Mouse (Mus musculus): ENCODE results near the gene Slc35g1.
"Not testable (repeated sequence)": the region's sequence is repeated elsewhere in the genome, so short reads cannot be mapped to it uniquely, and the experiment has no call there.

Slc35g1 gene

DNA sequence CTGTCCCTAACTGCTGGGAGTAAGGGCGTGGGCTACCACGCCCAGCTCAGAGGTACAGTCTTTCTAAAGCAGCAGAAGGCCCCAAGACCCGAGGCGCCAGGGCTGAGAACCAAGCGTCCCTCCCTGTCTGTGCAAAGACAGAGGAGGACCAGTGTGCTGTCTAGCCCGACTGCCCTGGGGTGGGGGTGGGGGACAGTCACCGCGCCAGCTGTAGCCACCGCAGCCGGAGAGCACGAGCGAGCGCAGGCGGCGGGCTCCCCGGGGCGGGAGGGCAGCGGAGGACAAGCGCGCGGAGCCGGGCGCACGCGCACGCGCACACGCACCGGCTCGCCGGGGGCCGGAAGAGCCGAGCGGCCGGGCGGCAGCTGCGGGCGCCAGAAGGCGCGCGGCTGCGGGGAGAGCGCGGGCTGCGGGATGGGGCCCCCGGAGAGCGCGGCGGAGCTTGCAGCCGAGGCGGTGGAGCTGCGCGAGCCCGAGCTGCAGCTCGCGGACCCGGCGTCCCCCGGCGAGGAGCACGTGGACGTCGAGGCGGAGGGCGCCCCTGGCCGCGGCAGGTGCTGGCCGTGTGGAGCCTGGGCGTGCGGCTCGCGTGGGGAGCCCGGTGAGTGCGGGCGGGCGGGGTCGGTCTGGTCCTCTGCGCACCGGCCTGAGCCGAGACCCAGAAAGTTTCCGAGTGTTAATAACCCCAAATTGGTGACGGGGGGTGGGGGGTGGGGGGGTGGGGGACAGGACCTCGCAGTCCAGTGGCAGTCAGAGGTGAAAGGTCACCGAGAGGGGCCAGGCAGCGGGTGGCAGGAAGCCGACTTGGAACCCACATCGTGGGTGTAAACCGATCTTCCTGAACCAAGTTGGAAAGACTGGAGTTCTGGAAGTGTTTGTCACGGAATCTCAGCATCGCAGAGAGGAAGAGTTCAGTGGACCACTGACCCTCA lies at the start of gene Slc35g1:
Gene Slc35g1 (plus strand): TSS at position 280 of the 932 bp plus-strand sequence.
- peak; percentile 21 to 73 for DNase-seq

DNA sequence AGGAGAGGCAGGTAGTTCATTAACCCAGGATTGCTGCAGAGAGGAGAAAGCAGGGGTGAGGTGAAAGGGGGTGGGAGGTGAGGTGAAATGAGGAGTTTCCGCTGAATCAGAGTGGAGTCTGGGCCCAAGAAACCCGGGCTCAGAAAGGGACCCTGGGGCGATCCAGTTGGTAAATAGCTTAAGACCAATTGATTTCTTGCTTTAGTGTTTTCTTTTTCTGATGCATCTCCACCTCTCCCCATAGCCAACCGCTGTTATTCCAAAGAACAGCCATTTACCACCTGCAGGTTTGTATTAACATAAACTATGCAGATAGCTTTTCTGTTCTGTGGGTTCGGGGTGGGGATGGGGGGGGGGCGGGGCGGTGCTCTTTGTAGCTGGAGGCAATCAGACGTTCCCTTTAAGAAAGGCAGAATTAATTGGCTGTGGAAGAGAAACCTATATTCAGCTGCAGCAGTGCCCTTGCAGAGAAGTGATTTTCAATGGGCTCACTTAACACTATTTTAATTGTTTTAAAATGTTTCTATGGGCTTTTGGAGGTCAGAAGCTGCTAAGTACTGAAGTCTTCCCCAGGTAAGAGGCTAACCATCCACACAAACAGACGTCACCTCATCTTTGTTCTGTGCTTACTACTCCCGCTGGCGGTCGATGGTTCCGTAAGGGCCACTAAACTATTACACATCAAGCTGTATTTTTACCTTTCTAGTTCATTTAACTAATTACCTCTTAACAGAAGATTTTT lies 47.3 kb upstream of the Slc35g1 start:
- DNase-seq = peak; percentile 50 to 67

DNA sequence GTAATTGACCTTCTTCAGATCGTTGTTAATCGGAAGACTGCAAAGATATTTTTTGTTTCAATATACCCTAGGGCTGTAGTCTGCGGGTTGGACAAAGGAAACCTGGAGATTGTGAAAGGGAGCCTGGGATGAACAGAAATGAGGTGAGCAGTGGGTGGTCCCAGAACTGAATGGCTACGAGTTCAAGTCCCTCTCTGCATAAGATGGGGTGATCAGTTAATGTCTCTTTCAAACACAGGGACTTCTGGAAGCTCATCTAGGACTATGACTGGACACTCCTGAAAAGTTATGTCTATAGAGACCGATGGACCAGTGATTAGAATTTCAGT lies 46.8 kb upstream of the Slc35g1 start:
- no peak for DNase-seq

DNA sequence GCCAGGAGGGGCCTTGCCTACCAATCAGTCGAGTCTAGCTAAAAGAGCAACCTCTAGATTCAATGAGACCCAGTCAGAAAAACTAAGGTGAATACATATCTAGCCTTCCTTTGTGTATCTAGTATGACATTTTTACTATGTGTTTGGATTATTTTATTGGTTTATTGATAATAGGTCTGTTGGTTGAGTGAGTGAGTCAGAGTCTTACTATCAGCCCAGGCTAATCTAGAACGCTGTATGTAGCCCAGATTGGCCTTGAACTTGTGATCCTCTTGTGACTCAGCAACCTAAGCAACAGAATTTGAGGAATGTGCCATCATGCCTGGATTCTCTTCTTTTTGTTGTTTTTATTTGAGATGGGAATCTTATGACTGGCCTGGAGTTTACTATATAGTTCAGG lies 44.6 kb upstream of the Slc35g1 start:
- DNase-seq = no peak

DNA sequence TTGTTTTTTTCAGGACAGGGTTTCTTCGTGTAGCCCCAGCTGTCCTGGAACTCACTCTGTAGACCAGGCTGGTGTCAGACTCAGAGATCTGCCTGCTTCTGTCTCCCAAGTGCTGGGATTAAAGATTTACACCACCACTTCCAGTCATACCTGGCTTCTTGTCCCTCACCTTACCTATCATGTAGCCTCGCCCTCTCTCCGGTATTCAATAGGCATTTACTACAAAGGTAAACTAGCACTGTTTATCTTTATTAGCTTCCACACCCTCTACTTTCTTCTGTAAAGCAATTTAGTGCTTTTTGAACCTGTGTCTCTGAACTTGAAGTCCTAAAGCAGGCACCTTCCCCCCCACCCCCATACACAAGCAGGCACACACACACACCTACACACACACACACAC lies 44.1 kb upstream of the Slc35g1 start:
- DNase-seq = no peak

DNA sequence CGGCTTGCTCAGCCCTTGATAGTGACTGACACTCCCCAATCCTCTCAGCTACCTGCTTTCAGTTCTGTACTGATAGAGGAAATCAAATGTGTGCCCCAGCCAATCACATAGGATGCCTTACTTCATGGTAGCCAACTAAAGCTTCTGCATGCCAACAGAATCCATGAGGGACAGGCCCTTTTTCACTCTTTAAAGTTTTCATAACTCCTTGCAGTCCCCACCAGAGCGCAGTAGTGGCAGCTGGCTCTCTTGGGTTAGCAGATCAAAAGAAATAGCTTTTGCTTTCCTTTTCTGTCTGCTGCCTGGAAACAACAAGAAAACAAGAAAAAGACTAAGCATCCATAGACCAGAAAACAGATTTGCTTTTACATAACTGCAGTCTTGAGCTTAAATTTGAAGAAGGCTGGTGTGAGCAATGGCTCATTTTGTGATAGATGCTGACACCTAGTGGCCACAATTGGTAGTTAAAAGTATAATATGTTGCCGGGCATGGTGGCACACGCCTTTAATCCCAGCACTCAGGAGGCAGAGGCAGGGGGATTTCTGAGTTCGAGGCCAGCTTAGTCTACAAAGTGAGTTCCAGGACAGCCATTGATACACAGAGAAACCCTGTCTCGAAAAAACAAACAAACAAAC lies 43.2 kb upstream of the Slc35g1 start:
- DNase-seq = peak; percentile 50 to 58

DNA sequence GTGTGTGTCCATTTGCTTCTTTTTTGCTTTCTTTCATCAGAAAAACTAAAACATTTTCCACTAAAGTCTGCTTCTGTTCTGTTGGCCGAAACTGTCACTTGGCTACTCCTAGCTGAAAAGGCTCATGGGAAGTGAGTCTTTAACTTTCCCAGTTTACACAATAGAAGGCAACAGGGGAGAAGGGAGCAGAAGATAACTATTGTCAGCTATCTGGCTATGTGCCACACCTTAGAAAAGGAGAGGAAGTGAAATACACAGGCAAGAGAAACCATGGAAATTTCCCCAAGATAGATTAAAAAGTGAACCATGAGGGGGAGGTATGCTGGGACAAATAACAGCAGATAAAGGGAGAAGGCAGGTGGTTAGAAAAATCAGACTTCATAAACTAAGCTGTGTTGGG lies 41.5 kb upstream of the Slc35g1 start:
- no peak for DNase-seq

DNA sequence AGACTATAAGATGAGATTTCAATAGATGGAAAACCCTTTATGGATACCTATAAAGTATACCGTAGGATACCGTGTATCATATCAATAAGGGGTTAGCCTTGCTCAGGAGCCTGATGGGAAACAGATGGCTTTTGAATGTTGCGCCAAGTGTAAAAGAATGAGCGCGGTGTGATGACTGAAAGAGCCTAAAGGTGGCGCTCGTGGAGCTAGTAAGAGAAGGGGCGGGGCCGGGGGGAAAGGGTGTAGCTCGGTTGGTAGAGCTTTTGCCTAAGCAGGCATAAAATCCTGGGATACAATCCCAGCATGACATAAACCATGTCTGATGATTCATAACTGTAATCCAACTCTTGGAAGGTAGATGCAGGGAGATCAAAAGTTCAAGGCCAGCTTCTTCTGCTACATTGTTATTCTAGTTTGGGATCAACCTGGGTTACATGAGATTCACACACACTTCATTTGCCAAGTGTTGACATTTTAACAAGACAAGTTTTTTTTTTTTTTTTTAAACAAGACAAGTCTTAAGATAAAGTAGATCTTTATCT lies 40.9 kb upstream of the Slc35g1 start:
- no peak for DNase-seq

DNA sequence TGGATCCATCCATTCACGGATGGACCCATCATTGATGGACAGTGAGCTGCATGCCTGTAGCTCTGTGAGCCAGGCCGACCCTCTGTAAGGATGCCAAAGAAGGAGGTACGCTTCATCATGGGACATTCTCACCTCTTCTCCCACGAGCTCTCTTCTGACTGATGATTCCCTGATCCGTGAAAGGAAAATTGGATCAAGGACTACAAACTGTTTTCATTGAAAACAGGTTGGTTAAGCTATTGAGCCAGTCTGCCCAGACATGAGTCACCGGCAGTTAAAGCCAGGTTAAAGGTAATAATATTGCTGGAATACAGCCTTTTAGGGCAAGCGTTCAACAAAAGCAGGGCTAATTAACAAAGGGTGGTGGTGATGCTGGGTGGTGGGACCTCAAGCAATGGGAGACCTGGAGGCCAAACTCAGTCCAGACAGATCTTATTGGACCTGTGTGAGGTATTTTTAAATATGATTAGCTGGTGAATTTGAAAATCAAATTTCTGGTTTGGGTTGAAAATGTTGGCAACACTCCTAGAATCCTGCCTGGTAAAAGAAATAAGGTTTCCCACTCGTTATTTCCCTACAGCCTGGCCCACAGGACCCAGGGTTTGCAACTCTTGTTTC lies 39.5 kb upstream of the Slc35g1 start:
- DNase-seq = no peak

DNA sequence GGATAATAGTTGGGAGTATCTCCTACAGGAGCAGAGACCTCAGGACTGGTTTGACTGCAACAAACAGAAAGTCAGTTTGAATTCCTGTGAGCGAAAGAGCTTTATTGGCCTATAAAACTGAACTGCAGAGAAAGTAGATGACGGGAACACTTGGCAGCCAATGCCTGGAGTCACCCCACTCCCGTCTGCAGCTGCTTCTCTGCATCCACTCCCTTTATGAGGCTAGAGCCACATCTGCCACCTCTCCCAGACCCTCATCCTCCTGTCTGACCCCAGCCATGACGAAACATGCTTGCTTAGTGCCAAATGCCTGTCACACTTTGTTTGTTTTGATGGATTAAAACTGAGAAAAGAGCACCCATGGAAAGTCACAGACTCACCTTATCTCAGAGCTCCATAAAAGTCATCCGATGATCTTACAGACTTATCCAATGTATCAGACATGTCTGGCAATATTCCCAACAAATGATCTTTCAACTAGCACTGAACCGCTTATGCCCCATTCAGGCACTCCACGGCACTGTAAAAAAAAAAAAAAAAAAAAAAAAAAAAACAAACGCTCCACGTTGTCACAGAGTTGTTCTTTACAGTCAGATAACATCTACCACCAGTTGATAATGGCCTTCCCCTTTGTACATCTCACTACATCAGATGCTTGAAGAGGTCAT lies 37.7 kb upstream of the Slc35g1 start:
- no peak for DNase-seq

DNA sequence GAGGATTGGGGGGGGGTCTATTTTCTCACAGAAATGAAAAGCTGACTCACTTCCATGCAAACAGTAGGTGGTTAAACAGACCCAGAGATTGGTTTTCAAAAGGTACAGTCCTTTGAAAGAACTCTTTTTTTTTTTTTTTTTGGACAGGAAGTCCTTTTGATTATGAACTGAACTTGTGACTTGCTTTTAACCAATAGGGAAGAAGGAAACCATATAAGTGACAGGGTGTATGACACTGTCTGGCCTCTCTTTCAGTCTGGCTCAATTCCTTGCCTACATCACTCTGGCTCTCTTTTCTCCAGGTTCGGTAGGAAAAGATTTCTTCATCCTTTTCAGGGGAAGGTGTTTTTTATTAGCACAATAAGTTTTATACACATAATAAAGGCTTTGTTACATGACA lies 36.5 kb upstream of the Slc35g1 start:
- DNase-seq = no peak

DNA sequence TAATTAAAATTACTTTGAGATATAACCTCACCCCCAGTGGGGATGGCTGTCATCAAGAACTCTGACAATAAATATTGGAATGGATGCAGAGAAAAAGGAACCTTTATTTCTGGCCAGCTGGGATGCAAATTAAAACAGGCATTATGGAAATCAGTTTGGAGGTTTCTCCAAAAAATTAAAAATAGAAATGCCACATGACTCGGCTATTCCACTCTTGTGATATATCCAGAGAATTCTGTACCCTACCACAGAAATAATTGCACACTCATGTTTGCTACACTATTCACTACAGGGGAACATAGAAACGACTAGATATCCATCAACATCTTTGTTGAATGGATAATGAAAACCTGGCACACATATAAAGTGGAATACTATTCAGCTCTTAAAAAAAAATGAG lies 33.9 kb upstream of the Slc35g1 start:
- DNase-seq = no peak

DNA sequence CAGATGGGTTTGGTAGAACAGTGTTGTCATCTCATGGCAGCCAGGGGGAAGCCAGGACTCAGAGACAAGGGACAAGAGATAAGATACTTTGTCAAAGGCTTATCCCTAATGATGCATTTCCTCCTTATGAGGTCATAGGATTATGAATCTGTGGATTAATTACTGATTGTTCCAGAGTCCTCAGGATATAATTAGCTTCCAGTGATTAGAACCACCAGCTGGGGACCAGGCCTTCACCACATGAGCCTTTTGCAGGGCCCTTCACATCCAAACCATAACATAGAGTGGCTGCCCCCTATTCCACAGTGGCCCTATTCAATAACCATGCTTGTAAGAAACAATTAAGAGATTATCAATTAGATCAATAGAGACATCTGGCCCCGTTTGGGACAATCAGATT lies 32.4 kb upstream of the Slc35g1 start:
- no peak for DNase-seq

DNA sequence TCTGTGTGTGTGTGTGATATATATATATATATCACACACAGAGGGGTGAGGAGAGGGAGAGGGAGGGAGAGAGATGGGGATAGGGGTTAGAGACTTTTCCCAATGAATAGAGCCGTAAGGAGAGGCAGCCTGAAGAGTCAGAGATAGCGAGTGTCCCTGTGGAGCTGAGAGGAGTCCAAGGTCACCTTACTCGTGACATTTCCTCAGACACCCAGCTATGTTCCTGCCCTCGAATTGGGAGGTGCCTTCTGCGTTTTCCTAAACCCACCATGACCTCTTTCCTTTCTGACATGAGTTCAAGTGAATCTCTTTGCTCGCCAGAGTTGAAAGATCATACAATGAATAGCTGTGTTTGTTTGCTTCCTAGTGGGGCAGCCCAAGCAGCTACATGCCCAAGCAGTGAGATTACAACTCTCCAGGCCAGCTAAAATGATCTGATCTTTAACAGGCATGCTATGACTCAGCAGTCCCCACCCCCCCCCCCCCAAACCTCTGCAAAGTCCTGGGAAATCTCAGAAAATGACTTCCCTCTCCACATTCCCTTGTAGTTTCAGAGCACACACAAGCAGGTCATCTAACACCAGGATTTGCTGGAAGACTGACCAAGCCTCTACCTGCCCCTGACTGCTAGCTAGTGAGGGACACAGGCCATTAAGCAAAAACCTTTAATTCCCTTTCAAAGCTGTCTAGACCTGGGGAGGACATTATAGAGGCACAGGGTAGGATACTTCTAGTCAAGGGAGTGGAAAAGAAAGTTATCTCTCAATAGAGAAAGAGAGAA lies 31.7 kb upstream of the Slc35g1 start:
- DNase-seq = no peak

DNA sequence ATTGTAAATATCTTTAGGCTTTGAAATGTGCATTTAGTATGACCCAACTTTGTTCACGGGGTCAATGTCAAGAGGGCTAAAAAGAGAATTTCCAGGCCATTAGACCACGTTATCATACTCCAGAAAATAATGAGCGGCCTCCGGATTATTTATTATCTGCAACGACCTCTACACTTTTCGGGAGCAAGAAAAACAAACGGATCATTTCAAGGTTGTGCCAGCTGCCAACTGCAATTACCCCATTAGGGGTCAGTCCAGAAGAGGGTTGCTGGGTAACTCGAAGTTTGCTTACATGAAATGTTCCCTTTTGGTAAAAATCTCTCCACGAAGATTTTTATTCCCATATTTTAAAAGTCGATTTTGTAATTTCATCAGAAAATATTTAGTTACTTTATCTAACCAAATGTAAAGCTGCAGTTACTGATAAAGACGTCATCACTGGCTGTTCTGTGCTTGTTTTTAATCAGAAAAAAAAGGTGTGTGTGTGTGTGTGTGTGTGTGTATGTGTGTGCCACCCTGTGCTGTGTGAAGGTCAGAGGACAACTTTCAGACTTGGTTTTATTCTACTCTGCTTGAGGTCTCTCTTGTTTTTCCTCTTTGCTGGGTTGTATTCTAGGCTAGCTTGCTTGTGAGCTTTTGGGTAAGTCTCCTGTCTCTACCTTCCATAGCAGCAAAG lies 30.7 kb upstream of the Slc35g1 start:
- no peak for DNase-seq

DNA sequence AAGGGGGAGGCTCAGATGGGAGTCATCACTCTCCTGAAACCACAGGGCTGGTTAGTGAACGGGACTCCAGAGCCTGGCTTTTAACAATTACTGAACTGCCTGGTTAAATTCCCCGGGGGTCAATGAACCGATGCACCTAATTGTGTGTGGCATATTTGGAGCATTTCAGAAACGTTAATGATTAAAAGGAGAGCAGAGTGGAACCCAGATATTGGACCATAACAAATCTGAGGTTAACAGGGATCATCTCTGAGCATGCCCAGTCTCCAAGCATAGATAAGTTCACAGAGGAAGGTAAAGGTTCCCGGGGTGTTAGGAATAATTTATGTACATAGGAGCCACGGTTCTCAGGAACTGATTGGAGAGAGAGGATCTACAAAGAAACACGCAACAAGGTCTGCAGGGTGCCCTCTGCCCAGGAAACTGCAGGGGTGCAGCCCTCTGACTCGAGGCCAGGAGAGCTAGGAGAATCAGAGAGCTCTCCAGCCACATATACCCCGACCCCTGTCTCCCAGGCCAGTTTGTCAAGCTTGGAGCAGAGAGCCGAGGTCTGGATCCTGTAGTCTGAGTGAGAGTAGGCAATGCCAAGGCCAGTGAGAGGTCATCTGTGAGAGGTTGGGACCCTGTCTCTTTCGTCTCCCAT lies 23.2 kb upstream of the Slc35g1 start:
- DNase-seq = peak; percentile 59 to 75

DNA sequence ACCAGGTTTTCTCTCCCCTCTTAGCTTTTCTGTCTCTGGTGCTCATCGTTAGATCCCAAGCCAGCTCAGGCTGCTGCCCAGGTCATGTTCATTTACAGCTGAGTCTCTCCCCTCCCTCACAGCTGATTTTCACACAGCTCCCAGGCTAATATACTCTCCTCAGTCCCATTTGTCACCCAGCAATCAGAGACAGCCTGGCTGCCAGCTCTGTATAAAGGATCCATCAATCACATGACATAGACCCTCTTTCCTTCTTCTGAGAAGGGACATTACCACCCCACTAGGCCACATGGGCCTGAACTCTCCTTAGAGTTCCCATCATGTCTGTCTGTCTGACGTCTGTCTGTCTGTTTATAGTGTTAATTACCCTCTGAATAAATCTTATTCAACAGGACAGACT lies 22.4 kb upstream of the Slc35g1 start:
- no peak for DNase-seq

DNA sequence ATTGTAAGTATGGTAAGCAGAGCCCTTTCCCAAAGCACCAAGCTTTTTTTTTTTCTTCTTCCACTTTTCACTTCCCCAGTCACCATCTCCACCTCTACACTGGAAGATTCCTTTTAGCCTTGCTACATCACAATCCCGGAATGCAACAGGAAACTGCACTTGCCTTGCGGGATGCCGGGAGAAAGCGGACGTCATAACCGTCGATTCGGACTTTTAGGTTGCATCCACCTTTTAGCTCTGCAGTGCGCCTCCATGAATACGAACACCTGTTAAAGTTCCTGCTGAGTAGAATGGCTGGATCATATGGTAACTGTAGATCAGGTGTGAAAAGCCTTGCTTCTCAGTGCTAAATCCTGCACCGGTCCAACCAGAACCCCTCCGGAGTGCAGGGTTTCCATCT lies 12.0 kb upstream of the Slc35g1 start:
- no peak for DNase-seq

DNA sequence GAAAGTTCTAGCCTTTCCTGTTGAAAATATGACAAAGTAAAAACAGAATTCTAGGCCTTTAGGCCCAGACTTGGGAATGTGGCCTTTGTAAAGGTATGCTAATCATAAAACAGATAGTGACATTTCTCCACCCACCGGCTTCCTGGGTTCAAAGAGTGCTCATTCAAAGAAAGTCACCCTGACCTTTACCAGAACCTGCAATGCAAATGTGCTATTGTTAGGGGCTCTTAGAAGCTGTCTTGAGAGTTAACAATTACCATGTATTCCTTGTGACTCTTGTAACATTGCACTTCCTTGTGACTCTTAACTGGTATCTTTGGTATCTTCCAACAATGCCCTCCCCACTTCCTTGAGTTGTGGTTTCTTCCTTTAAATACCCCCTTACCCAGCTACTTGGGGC lies 8.8 kb upstream of the Slc35g1 start:
- not testable (repeated sequence) for DNase-seq

DNA sequence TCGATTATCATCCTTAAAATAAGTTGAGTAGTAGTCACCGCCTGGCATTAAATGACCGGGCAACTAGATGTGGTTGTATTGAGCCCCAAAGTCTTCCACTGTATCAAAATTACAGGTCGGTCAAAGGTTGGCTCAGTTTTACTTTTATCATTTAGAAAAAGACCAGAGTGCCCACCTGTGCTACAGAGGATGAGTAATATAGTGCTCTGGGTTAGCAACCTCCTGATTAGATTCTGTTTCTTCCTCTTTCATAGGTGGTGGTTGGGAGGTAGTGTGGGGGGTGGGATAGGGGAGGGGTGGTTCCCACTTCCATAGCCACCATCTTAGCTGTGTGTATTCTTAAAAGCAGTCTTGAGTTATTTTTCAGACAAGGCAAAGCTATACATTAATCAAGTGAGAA lies 7.9 kb upstream of the Slc35g1 start:
- no peak for DNase-seq

DNA sequence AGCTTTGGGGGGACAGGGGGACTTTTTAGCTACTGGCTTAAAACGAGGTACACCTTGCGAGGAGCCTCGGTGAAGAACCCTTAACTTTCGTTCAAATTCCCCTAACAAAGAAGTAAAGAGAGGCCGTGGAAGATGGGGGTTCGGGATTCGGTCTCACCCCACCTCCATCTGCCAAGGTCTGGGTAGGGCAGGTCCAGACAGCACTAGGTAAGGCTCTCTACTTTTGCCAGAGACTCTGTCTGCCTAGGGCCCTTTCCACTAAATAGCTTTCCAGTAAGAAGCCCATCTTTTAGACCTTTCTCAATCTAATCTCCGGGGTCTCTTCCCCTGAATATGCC lies 822 bp downstream of the Slc35g1 start:
- no peak for DNase-seq
